ENCODE assay signal across 8 mouse cellular contexts in genomic region chrX:160136153-160136552, GRCm38 (mm10). TPM values are rescaled to one million over a fixed set of nuclear protein-coding genes. Genes with fewer than 3 reads are reported as not detected.
DNase-seq lines count a peak whose midpoint lies in the region; ATAC-seq and TF ChIP-seq lines count a peak whose summit lies in the region.

No protein-coding gene starts in this region.

- H3K27me3 ChIP-seq in spleen, adult 2 months (ENCODE audit: control insufficient read depth, insufficient read depth, low read length), result no peaks in the 10 kb centered on the region
- H3K27me3 ChIP-seq in embryonic facial prominence, embryonic 10.5 days (replicated peaks; ENCODE audit: low read depth, poor library complexity, severe bottlenecking), result peaks cover 55% of the 10 kb centered on the region
- 0 out of 2 replicates have a peak, but pooled peaks cover 4% of the 10 kb centered on the region for H3K27me3 ChIP-seq in limb, embryonic 11.5 days (ENCODE audit: control insufficient read depth, insufficient read depth, low read length)

- WGBS in spleen, adult 2 months, result 18% methylated on average over 5 of the region's 5 CpGs
- 29% methylated on average over 5 of the region's 5 CpGs for WGBS in embryonic facial prominence, embryonic 10.5 days
- 43% methylated on average over 5 of the region's 5 CpGs for WGBS in limb, embryonic 11.5 days
- WGBS in olfactory bulb, adult 2 months, result 23% methylated on average over 5 of the region's 5 CpGs

- H3K4me3 ChIP-seq in spleen, adult 2 months (ENCODE audit: extremely low read depth, insufficient read depth, insufficient read length), result peak overlapping the region; percentile 55
- H3K4me3 ChIP-seq in embryonic facial prominence, embryonic 10.5 days, result peak overlapping the region; percentile 73
- no peak overlapping the region for H3K4me3 ChIP-seq in limb, embryonic 11.5 days (ENCODE audit: low read depth, low read length)
- peak overlapping the region; percentile 5; the same call in 1 of the 2 replicates for H3K4me3 ChIP-seq in olfactory bulb, adult 2 months (ENCODE audit: insufficient read depth, low read depth, low read length)

- TF ChIP-seq CTCF in spleen, adult 2 months (IDR thresholded peaks at IDR 0.05; ENCODE audit: extremely low read depth, insufficient read depth, insufficient read length, insufficient replicate concordance), result no peak
- no peak for TF ChIP-seq CTCF in olfactory bulb, adult 2 months (IDR thresholded peaks at IDR 0.05; ENCODE audit: insufficient read depth, low read depth, low read length)

- intact Hi-C loops in left cerebral cortex, postnatal 25 days (cut with DNase I), result no loop called here

- no peak for TF ChIP-seq POLR2A in spleen, adult 2 months (IDR thresholded peaks at IDR 0.05; ENCODE audit: low read depth, low read length)
- no peak for TF ChIP-seq POLR2A in olfactory bulb, adult 2 months (IDR thresholded peaks at IDR 0.05; ENCODE audit: insufficient read depth, low read depth, low read length)

- H3K9ac ChIP-seq in limb, embryonic 11.5 days (ENCODE audit: low read length), result no peak overlapping the region

- peak overlapping the region; percentile 79 for H3K27ac ChIP-seq in spleen, adult 2 months (ENCODE audit: insufficient read depth, low read length)
- H3K27ac ChIP-seq in embryonic facial prominence, embryonic 10.5 days (replicated peaks), result peak overlapping the region; percentile 45; the same call in 1 of the 2 replicates
- no peak overlapping the region for H3K27ac ChIP-seq in limb, embryonic 11.5 days (replicated peaks; ENCODE audit: low read depth, low read length)
- no peak overlapping the region; the same call in 1 of the 2 replicates for H3K27ac ChIP-seq in olfactory bulb, adult 2 months (ENCODE audit: insufficient read depth, low read depth, low read length)

- DNase-seq in spleen, adult 2 months (ENCODE audit: low read depth in 1 of 2, low spot score in 2 of 2), result peak; percentile 6 to 18
- DNase-seq in spleen, postnatal 14 days (ENCODE audit: low spot score in 2 of 2), result no peak
- DNase-seq in embryonic facial prominence, embryonic 10.5 days (ENCODE audit: low spot score), result peak; percentile 27
- peak; percentile 21 for DNase-seq in limb, embryonic 11.5 days (ENCODE audit: low spot score)
- DNase-seq in layer of hippocampus, adult 18-20 months (ENCODE audit: low spot score in 2 of 2), result no peak
- DNase-seq in left cerebral cortex, postnatal 25 days (ENCODE audit: low spot score in 2 of 2), result no peak
- DNase-seq in kidney, adult 8-10 months, result no peak

- ATAC-seq in limb, embryonic 11.5 days (ENCODE audit: insufficient number of reproducible peaks, low FRiP score, low TSS enrichment, low read depth), result no peak

- H3K4me2 ChIP-seq in limb, embryonic 11.5 days (ENCODE audit: low read depth, severe bottlenecking), result peak overlapping the region; percentile 5; the same call in 1 of the 2 replicates

- H3K36me3 ChIP-seq in spleen, adult 2 months (ENCODE audit: control insufficient read depth, insufficient read depth, low read length), result no peaks in the 10 kb centered on the region
- peaks cover 15% of the 10 kb centered on the region for H3K36me3 ChIP-seq in embryonic facial prominence, embryonic 10.5 days (replicated peaks)
- peaks cover 2% of the 10 kb centered on the region; the same call in 1 of the 2 replicates for H3K36me3 ChIP-seq in limb, embryonic 11.5 days (ENCODE audit: control insufficient read depth, insufficient read depth, low read length)

- peaks cover 5% of the 10 kb centered on the region; the same call in 1 of the 2 replicates for H3K4me1 ChIP-seq in spleen, adult 2 months (ENCODE audit: control insufficient read depth, insufficient read depth, insufficient read length)
- H3K4me1 ChIP-seq in embryonic facial prominence, embryonic 10.5 days, result peaks cover 15% of the 10 kb centered on the region
- no peaks in the 10 kb centered on the region for H3K4me1 ChIP-seq in limb, embryonic 11.5 days (ENCODE audit: control insufficient read depth, insufficient read depth, low read length)
- H3K4me1 ChIP-seq in olfactory bulb, adult 2 months (ENCODE audit: control insufficient read depth, insufficient read depth, low read length), result no peaks in the 10 kb centered on the region

- no peaks in the 10 kb centered on the region for H3K9me3 ChIP-seq in embryonic facial prominence, embryonic 10.5 days
- no peaks in the 10 kb centered on the region for H3K9me3 ChIP-seq in limb, embryonic 11.5 days (ENCODE audit: control insufficient read depth, low read length)

RNA-seq across cellular contexts. Expression of gene Pdha1, which starts 2.1 kb away (rescaled TPM):
- polyA plus RNA-seq in spleen, adult 2 months (2012; rRNA removed), result 19.7 and 22.5 TPM in 2 replicates
- polyA plus RNA-seq in embryonic facial prominence, embryonic 10.5 days (2016; fragmentation: Nextera tagmentation; extraction: Ambion mirVana), result 97.0 and 97.3 TPM in 2 replicates
- polyA plus RNA-seq in limb, embryonic 11.5 days (2014; fragmentation: Nextera tagmentation; extraction: Ambion mirVana), result 86.6 and 88.9 TPM in 2 replicates
- not detected in 2 replicates for polyA plus RNA-seq in olfactory bulb, adult 2 months (2012; ENCODE audit: insufficient read depth, insufficient read length, low replicate concordance, missing spikeins)
- total RNA-seq in layer of hippocampus, adult 18-20 months (2021), result 100 to 1,000 TPM; 224 to 234 TPM
- total RNA-seq in left cerebral cortex, postnatal 25 days (2021), result 100 to 1,000 TPM; 226 to 243 TPM

Comparison
In these comparisons a context has a peak if more than half of its experiments do, and no peak if none do; other contexts are left out.
1. DNase-seq: peak in spleen, adult 2 months (2 of 2), embryonic facial prominence, embryonic 10.5 days (single experiment) and limb, embryonic 11.5 days (single experiment); none in spleen, postnatal 14 days (0 of 2), layer of hippocampus, adult 18-20 months (0 of 2), left cerebral cortex, postnatal 25 days (0 of 2) and kidney, adult 8-10 months (0 of 2).
2. H3K27ac ChIP-seq: peak in spleen, adult 2 months (single experiment) and embryonic facial prominence, embryonic 10.5 days (single experiment); none in limb, embryonic 11.5 days (single experiment) and olfactory bulb, adult 2 months (single experiment).